Mouse (Mus musculus) kidney, adult 9 months (tissue): ENCODE results near the gene Dpf1.

Experiments used
- DNase-seq: peaks from one replicate; pipeline ENCODE4 v3.0.0; 2022

Gene Dpf1

DNA sequence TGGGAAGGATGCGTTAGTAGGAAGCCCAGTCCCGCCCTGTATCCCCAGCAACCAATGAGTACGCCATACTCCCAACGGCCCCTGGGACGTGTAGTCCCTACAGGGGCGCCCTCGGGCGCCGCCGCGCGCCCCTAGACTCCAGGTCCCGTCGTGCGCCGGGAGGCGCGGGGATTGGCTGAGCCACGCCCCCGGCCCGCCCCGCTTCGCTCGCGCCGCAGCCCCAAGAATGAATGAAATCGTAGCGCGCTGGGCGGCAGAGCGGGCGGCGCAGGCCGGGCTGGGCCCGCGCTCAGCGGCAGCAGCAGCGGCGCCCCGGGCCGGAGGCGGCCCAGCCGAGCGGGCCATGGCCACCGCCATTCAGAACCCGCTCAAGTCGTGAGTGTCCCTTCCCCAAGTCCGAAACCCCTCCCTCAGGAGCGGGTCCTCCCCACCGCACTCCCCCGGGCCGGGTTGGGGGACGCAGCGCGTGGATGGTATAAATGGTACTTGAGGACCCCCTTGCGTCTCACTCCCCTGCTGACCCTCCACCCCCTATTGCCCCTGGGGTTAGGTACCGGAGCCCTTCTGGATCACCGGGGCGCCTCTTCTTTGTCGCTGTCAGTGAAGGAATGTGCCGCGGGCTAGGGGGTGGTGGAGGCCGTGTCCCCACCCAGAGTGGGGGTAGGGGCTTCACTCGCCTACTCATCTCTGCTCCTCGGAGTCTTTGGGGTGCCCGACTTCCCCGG, at the start of gene Dpf1:
TSS of gene Dpf1 (plus strand) at position 214 of the 725 bp plus-strand sequence.
- DNase-seq = peak; percentile 51

DNA sequence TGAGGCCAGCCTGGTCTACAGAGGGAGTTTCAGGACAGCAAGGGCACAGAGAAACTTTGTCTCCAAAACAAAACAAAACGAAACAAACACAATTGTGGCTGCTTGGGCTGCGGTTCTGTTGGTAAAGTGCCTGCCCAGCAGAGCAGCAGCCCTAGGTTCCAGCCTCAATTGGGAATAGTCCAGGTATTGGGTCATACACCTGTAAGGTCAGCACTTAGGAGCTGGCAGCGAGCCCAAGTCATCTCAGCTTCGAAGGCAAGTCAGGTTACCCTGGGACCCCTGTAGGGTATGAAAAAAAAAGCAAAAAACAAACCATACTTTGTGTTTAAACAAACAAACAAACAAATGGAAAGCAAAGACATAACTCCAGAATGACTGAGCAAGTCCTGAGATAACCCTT, 47.9 kb upstream of the Dpf1 start:
- DNase-seq = no peak

GRCm38 (mm10) chr7:29257368-29257767, 46.4 kb upstream of the Dpf1 start:
- DNase-seq = peak; percentile 84

- no peak for DNase-seq
These were observed 43.7 kb upstream of the Dpf1 start for GRCm38 (mm10) chr7:29259781-29260730.

DNA sequence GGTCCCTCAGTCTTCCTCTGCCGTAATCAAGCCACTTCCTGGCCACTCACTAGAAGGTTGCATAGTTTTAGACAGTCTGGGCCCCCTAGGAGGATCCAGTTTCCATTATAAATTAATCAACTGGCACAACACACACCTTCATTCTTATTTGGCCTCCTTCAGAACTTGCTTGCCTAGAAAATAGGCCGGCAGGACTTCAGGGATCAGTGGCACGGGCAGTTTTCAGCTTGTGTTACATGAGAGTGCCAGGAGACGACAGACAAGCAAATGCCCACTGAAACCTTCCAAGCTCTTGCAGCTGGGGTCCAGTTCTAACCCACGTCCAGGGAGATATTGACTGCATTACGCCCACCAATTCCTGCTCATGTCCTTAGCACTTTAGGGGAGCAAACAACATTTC, 41.6 kb upstream of the Dpf1 start:
- peak; percentile 82 for DNase-seq

DNA sequence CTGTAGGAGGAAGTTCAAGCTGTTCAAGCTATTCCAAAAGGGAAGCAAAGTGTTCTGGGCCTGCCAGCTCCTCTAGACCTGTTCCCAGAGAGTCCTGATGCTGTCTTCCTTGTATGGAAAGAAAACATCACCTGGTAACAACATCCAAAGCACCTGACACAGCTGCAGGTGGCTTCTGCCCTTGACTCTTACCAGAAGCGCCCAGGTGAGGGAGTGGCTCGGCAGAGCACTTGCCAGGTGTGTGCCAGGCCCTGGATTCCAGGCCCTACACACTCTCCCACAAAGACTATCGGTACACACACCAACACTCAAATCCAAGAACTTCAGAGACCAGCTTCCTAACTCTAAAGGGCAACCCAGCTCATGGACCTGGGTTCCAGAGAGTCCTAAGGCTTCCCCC, 39.9 kb upstream of the Dpf1 start:
- no peak for DNase-seq

GRCm38 (mm10) chr7:29265636-29266035, 38.1 kb upstream of the Dpf1 start:
- DNase-seq = no peak

GRCm38 (mm10) chr7:29266931-29267330, 36.8 kb upstream of the Dpf1 start:
- DNase-seq = peak; percentile 89

DNA sequence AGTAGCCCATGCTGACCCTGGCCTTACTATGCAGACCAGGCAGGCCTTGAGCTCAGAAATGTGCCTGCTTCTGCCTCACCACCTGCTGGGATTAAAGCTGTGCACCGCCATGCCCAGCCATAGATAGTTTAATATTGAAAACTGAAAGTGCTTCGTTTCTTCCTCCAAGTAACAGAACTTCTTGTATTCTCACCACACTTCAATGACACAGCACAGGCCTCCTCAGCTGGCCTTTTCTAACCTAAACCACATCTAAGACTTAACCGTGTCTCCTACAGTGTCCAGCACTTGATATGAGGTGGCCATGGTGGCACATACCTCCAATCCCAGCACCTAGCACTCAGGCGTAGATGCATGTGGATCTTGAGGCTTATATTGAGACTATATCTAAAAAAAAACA, 33.3 kb upstream of the Dpf1 start:
- no peak for DNase-seq

DNA sequence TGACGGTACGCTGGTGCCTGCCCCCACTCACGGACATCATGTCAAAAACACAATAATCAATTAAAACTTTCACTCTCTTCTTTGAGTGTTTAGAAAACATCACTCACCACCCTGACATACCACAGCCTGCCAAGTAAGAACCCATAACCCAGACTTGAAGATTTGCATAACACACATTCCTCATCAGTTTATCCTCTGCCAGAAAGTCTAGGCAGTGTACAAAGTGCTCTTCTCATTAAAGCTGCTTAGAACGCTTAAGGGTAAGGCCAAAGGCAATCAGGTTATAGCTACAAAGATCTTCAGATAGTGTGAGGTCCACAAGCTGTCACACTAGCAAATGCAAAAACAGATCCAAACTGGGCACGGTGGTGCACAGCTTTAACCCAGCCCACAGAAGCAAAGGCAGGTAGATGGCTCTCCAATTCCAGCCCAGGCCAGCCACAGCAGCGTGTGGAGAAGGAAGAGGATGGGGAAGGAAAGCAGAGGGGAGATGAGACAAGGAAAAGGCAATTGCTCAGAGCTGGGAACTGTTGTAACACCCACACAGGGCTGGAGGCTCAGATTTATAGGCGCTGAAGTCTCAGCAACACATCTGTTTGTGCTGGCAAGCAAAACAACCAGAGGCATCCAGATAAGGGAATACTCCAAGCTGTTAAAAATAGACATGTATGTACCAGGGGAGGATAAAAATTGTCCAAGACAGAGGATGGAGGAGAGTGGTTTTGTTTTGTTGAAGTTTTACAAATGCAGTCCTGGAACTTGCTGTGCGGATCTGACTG, 31.9 kb upstream of the Dpf1 start:
- peak; percentile 64 for DNase-seq

DNA sequence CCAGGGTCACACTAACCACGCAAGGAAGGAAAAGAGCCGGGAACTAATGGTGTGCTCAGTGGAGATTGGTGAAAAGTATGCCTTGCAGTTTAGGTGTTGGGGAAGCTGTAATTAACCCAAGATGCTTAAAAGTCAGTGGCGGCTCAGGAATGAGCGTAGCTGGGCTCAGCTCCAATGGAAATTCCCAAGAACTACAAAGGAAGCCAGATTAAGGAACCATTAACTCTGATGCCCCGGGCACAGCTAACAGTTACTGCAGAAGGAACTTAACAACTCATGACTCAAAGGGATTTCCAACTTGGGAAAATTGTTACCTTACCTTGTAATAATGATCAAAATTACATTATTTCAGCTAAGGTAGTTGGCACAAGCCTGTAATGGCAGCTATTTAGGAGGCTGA, 27.0 kb upstream of the Dpf1 start:
- peak; percentile 84 for DNase-seq

DNA sequence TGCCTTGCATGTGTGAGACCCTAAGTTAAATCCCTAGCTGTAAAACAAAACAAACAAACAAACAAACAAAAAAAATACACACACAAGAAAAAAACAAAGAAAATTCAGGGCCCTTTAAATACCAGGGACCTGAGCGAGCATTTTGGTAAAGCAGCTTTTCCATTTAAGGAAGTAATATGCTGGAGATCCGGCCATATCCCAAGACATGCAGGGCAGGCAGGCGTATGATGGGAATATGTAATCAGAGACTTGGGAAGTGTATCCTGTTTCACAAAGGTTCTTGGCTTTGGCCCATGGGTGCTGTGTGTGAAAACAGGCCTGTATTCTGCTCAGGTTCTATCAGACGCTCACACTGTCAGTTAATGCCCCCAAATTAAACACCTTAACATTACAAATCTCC, 26.2 kb upstream of the Dpf1 start:
- DNase-seq = no peak

GRCm38 (mm10) chr7:29279261-29279660, 24.5 kb upstream of the Dpf1 start:
- DNase-seq = no peak

DNA sequence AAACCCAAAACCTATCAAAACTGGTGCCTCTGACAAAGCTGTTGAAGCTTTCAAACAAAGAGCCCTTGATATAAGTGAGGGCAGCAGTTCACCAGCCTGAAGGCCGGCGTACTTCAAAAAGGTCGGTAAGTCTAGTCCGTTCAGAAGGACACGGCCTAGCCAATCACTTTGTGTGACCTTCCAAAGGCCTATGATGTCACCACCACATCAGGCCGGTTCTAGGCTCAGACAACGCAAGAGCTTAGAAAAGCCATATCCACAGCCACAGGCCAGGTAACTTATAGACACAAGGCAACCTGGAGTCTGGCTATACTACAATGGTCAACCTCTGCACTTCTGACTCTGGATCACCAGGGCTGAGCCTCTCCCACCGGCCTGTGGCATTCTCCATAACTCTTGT, 23.8 kb upstream of the Dpf1 start:
- peak; percentile 49 for DNase-seq

- DNase-seq = peak; percentile 54
These were observed 22.9 kb upstream of the Dpf1 start for GRCm38 (mm10) chr7:29280801-29281200.

GRCm38 (mm10) chr7:29281201-29282073, 22.3 kb upstream of the Dpf1 start, which contains the start of gene Spint2:
Spint2 (minus strand) TSS chr7:29281912.
- peak; percentile 95 for DNase-seq

DNA sequence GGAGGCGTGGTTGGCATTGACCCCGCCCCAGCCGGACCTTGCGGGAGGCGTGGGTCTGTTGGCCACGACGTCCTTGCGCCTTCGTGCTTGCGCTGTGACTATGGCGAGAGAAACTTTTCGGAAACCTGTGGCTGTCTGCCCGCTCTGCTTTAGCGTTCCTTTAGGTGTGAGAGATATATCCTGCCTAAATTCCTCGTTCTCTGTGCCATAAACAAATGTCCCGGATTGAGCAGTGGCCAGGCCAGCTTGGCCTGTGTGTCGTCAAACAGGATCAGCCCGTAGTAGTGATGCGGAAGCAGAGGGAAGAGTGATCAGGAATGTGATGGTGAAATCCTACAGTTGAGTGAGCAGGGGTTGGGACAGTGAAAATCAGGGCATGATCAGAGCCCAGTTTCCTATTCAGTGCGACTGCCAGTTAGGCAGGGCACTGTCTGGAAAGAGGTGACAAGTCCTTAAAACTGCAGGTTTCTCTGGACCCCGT, 21.6 kb upstream of the Dpf1 start:
- no peak for DNase-seq

DNA sequence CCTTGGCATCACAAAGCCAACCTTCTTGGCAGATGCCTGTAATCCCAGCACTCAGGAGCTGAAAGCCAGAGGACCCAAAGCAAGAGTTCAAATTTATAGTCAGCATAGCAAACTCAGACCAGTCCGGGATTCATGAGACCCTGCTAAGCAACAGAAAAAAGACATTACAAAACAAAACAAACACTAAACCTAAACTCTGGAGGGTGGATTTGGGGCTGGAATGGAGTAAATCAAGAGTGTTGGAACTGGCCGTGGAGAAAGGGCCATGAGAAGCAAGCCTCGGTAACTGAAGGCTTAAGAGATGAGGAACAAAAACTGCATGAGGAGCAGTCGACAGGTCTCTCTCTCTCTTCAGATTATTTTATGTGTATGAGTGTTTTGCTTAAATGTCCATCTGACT, 19.9 kb upstream of the Dpf1 start:
- DNase-seq = no peak

DNA sequence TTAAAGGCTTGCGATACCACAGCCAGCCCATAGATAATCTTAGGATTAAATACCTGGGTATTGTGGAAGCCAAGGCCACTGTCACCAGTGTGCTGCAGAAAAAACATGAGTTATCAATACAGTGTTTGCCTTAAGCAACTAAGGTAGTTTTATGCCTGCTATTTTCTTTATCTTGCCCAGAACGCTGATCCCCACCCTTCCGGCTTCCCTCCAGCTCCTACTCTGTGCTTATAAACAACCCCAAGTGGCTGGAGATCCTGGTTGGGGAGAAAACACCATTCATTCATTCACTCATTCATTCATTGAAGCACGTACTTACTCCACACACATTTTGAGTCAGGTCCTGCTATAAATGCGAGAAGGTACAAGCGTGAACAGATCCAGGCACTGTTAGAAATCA, 19.2 kb upstream of the Dpf1 start:
- DNase-seq = no peak

DNA sequence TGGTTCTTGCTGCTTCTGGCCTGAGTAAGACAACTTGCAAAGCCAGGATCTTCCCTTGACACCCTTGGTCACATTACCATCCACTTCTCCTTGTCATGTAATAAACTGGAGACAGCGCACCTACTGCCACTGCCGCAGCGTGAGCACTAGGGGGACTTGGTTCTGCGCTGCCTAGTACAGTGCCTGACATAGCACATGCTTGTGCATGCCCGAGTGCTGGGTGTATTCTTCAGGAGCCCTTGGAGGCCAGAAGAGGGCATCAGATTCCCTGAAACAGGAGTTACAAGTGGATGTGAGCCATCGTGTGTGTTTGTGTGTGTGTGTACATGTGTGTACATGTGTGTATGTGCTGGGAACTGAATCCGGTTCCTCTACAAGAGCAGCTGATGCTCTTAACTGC, 16.3 kb upstream of the Dpf1 start:
- DNase-seq = no peak

GRCm38 (mm10) chr7:29288079-29288478, 15.7 kb upstream of the Dpf1 start:
- DNase-seq = peak; percentile 34
